Mouse (Mus musculus) G1E (cell line): ENCODE measurements around the gene Tmpo.

Experiments used
- CTCF ChIP-seq: IDR thresholded peaks from 2 replicates; pipeline ENCODE4 v1.5.1; 2012; ENCODE audit warnings: low read depth, low read length, inconsistent platforms, mixed read lengths
- GATA1 ChIP-seq: IDR thresholded peaks from 2 replicates; pipeline ENCODE4 v1.6.1; 2012; ENCODE audit warnings: borderline replicate concordance, low read length, inconsistent platforms, mixed read lengths
- POLR2AphosphoS5 ChIP-seq: IDR thresholded peaks from 2 replicates; pipeline ENCODE4 v1.6.1; 2012; ENCODE audit warnings: low read depth, low read length, inconsistent platforms; ENCODE audit not compliant: insufficient replicate concordance
- TAL1 ChIP-seq: conservative IDR thresholded peaks from 2 replicates; pipeline ENCODE4 v1.6.1; 2012; ENCODE audit warnings: low read depth, low read length, inconsistent platforms, mixed read lengths

DNA sequence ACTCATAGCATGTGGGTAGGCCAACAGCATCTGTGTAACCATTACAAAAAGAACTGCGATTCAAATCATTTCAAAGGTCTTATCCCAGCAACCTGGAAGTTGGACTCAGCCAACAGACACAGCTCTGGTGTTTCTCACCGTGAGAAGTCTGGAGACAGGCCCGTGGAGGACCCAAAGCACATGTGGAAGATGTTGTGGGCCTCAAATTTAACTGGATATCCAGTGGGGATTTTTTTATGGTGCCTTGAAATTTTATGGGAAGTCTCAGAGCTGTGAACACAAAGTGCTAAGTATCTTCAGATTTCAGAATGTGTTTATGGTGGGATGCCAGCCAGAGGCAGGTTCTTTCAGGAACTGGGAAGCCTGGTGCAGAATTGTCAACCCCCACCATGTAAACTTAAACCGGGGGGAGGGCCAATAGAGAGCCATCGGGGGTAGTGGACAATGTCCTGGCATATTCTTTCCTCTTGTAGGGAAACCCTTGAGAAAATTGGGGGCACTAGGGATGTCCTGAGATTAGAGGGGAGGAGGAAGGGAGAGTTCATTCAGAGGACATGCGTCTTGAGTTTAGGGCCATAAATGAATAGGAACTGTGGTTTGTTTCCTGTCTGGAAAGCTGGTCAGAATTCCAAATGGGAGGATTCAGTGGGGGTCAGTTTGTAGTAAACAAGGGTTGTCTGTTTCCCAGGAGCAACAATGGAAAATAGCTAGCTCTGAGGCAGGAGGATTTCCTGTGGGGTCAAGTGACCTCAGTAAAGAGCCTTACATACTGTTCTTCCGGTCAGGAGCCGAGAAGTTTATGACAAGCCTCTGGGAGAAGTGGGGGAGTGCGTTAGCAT lies 41.5 kb upstream of the Tmpo start:
- TF ChIP-seq CTCF: no peak
- no peak for TF ChIP-seq TAL1
- no peak for TF ChIP-seq GATA1
- no peak for TF ChIP-seq POLR2AphosphoS5
